Mouse (Mus musculus) liver, embryonic 14.5 days (tissue): ENCODE results near the gene Dnah17.

ENCODE experiments used
- CTCF ChIP-seq: IDR thresholded peaks from 2 replicates; pipeline ENCODE4 v1.5.1; 2016; ENCODE audit warnings: antibody characterized with exemption, low read depth, control low read depth
- EP300 ChIP-seq: IDR thresholded peaks from 2 replicates; pipeline ENCODE4 v1.6.1; 2016; ENCODE audit warnings: antibody characterized with exemption, low read depth

GRCm38 (mm10) chr11:118043293-118043907 lies 87.0 kb downstream of the Dnah17 start:
- TF ChIP-seq CTCF (no peak), EP300 (no peak)
